Mouse (Mus musculus) midbrain, embryonic 15.5 days (tissue): ENCODE data around the gene Dpf3. TPM values are rescaled to one million over a fixed set of nuclear protein-coding genes. Genes with fewer than 3 reads are reported as not detected.

ENCODE experiments used
- polyA plus RNA-seq: library from polyadenylated mRNA; unstranded; fragments of >200 nt; fragmentation: Nextera tagmentation; extraction: Ambion mirVana; gene quantifications from 2 replicates; pipeline ENCODE4 v1.2.1, GENCODE M21; 2015

Dpf3 gene
- polyA plus RNA-seq, 1 experiment from 2014 or later = 26.9 TPM

Other genes with a start within 250 kb of the Dpf3 start
- gene Dcaf4, start 32.8 kb upstream of the Dpf3 start, polyA plus RNA-seq = 45.8 and 51.4 TPM in 2 replicates
- gene Zfyve1, start 109.5 kb upstream of the Dpf3 start, polyA plus RNA-seq = 30.4 and 31.7 TPM in 2 replicates
- gene Rbm25, start 143.5 kb upstream of the Dpf3 start, polyA plus RNA-seq = 248 and 266 TPM in 2 replicates
- gene Psen1, start 200.4 kb upstream of the Dpf3 start, polyA plus RNA-seq = 70.0 and 74.7 TPM in 2 replicates